Mouse (Mus musculus): Measurements from ENCODE around the gene Aox2.

- TF ChIP-seq CHD2 (IDR thresholded peaks at IDR 0.05; ENCODE audit: low read depth, low read length) (no peak), HCFC1 (IDR thresholded peaks at IDR 0.05; ENCODE audit: borderline replicate concordance, insufficient read depth, low read length) (no peak), ZNF384 (IDR thresholded peaks at IDR 0.05; ENCODE audit: low read depth, low read length) (no peak)
Measured at GRCm38 (mm10) chr1:58353238-58353893, 75.2 kb downstream of the Aox2 start.
